Mouse (Mus musculus) olfactory bulb, adult 2 months (tissue): ENCODE measurements around the gene Anapc5.

ENCODE experiments used
- CTCF ChIP-seq: fragments of 200-500 bp; IDR thresholded peaks from 2 replicates; pipeline ENCODE4 v1.5.1; 2012; ENCODE audit warnings: low read depth, mild to moderate bottlenecking, low read length, moderate library complexity; ENCODE audit not compliant: insufficient read depth
- POLR2A ChIP-seq: fragments of 200-500 bp; IDR thresholded peaks from 2 replicates; pipeline ENCODE4 v1.6.1; 2012; ENCODE audit warnings: mild to moderate bottlenecking, low read depth, low read length, moderate library complexity; ENCODE audit not compliant: insufficient read depth

GRCm38 (mm10) chr5:122783726-122784406, 37.3 kb downstream of the Anapc5 start:
- TF ChIP-seq POLR2A (no peak), CTCF (no peak)
